Mouse (Mus musculus) cortical plate, adult 2 months (tissue): ENCODE data around the gene Ankrd52.

ENCODE experiments used
- CTCF ChIP-seq: fragments of 200-500 bp; IDR thresholded peaks from 2 replicates; pipeline ENCODE4 v1.5.1; 2011; ENCODE audit warnings: mild to moderate bottlenecking, control low read depth, low read length; ENCODE audit not compliant: insufficient read depth; ENCODE audit errors: extremely low read depth
- POLR2A ChIP-seq: fragments of 200-500 bp; IDR thresholded peaks from 2 replicates; pipeline ENCODE4 v1.6.1; 2011; ENCODE audit warnings: mild to moderate bottlenecking, low read length, control low read depth; ENCODE audit not compliant: insufficient read depth; ENCODE audit errors: extremely low read depth

DNA sequence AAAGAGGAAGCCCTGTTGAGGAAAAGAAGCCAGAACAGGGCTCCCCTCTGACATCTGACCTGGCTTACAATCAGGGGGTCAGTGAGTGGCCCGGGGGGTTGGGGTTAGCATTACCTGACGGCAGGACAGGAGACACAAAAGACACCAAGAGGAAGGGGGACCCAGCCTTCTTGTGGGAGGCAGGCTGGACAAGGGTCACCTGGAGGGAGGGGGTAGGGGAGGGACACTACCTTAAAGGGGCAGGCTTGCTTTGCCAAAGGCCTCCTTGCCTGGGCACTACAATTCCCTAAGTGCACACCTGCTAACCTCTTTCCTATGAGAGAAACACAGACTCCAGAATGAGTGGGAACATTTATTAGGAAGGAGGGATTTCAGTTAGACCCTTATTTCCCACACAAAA lies 24.1 kb downstream of the Ankrd52 start, which contains the start of gene Slc39a5:
- TF ChIP-seq CTCF (no peak), POLR2A (no peak)
